Mouse (Mus musculus): ENCODE results near the gene Pif1. TPM values are rescaled to one million over a fixed set of nuclear protein-coding genes. Genes with fewer than 3 reads are reported as not detected.
A peak's percentile ranks its signal among the peaks of the same experiment; 100 is the strongest.

Gene Pif1
- polyA plus RNA-seq (2016; fragmentation: Nextera tagmentation; extraction: Ambion mirVana): 16.7 and 17.7 TPM in 2 replicates

GRCm38 (mm10) chr9:65586406-65587269 lies at the start of gene Pif1:
Pif1 (plus strand) TSS chr9:65587160.
- peak within 1 kb of the TSS; percentile 86 for H3K27ac ChIP-seq
- no peaks in the 10 kb centered on the region for H3K9me3 ChIP-seq
- WGBS: 10% methylated on average over 28 of the region's 28 CpGs
- peak; percentile 96 for DNase-seq (ENCODE audit: low spot score)
- peaks cover 21% of the 10 kb centered on the region for H3K36me3 ChIP-seq
- H3K4me3 ChIP-seq: peak within 1 kb of the TSS; percentile 87
- H3K4me1 ChIP-seq: peaks cover 23% of the 10 kb centered on the region
- no peaks in the 10 kb centered on the region for H3K27me3 ChIP-seq (ENCODE audit: insufficient read depth, poor library complexity, severe bottlenecking)

- no peaks in the 10 kb centered on the region for H3K9me3 ChIP-seq
- no peaks in the 10 kb centered on the region for H3K36me3 ChIP-seq
- DNase-seq (ENCODE audit: low spot score): no peak
- H3K4me3 ChIP-seq: no peak overlapping the region
- no peak overlapping the region; the same call in 1 of the 2 replicates for H3K27ac ChIP-seq
- H3K4me1 ChIP-seq: peaks cover 17% of the 10 kb centered on the region
- 81% methylated on average over 8 of the region's 8 CpGs for WGBS
- no peaks in the 10 kb centered on the region for H3K27me3 ChIP-seq (ENCODE audit: insufficient read depth, poor library complexity, severe bottlenecking)
Observed at GRCm38 (mm10) chr9:65537901-65538630, 48.9 kb upstream of the Pif1 start.

DNA sequence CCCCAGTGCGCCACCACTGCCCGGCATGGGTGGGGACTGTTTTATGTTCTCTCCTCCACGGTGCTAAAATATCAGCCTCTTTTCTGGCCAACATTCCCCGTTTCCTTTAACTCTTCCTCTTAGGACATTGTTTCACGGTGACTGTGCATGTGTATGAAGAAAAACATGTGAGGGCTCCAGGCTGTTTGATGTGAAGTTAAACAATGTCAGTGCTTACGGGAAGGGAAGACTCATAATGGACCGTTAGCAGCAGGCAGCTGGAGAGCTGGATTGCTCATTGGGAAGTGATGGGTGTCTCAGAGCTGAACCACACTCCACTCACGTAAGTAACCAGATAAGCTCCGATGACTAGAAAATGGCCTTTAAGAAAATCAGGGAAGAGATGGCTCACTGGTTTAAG lies 47.3 kb upstream of the Pif1 start:
- no peaks in the 10 kb centered on the region for H3K36me3 ChIP-seq
- no peaks in the 10 kb centered on the region for H3K9me3 ChIP-seq
- WGBS: 73% methylated on average over 9 of the region's 9 CpGs
- no peaks in the 10 kb centered on the region for H3K27me3 ChIP-seq (ENCODE audit: insufficient read depth, poor library complexity, severe bottlenecking)
- H3K4me3 ChIP-seq: no peak overlapping the region
- no peak overlapping the region for H3K27ac ChIP-seq
- peaks cover 17% of the 10 kb centered on the region for H3K4me1 ChIP-seq
- DNase-seq (ENCODE audit: low spot score): no peak

DNA sequence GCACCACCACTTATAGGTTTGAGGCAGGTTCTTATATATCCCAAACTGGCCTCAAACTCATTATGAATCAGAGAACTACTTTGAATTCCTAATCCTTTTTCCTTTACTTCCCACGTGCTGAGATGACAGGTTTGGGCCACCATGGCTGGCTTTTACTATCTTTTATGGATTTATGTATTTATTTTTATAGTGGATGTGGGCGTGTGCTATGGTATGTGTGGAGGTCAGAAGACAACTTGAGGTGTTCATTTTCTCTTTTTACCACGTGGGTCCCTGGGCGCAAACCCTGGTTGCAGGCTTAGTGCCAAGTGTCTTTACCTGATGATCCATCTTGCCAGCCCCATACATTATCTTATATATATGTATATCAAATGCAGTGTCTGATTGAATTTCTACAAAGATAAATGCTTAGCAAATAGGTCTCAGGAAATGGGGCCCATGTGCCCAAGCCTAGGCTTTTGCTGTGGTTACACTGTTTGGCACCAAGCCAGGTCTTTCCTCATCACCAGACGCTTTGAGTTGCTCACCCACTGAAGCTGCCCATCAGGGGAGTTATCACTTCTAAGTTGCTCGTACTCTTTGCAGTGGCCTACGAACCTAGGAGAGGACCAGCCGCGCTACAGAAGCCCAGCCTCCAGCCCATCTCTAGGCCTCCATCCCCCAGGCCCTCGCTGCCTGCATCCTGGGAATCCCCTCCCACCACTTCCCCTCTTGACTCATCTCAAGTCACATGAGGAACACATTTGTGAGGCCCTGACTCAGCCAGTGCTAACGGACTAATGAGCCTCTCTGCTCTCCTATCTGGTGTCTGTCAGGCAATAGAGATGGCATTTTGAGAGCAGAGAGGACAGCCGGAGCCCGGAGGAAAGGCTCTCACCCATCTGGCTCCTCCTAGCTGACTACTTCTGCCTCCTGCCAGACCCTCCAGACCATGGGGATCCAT lies 45.6 kb upstream of the Pif1 start:
- WGBS: 45% methylated on average over 13 of the region's 13 CpGs
- peak; percentile 86 for DNase-seq (ENCODE audit: low spot score)
- Histone ChIP-seq H3K27ac (peak overlapping the region; percentile 85), H3K9me3 (no peaks in the 10 kb centered on the region), H3K4me3 (peak overlapping the region; percentile 27), H3K4me1 (peaks cover 31% of the 10 kb centered on the region), H3K27me3 (ENCODE audit: insufficient read depth, poor library complexity, severe bottlenecking) (no peaks in the 10 kb centered on the region), H3K36me3 (no peaks in the 10 kb centered on the region)

DNA sequence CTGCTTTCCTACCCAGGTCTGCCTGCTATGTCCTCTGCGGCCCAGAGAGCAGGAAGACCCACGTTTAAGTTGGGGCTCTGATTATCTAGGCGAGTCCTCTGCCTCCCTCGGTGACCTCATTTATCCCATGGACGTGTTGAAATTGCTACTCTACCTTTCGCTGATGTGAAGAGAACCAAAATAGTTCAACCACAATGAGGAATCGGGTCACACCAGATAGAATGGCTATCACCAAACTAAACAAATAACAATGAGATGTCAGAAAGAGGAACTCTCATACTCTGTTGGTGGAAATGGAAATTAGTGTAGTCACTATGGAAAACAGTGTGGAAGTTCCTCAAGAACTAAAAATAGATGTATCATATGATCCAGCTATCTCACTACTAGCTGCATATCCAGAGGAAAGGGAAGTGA lies 44.8 kb upstream of the Pif1 start:
- no peaks in the 10 kb centered on the region for H3K27me3 ChIP-seq (ENCODE audit: insufficient read depth, poor library complexity, severe bottlenecking)
- no peaks in the 10 kb centered on the region for H3K9me3 ChIP-seq
- WGBS: 37% methylated on average over 7 of the region's 7 CpGs
- H3K4me3 ChIP-seq: peak overlapping the region; percentile 27
- DNase-seq (ENCODE audit: low spot score): no peak
- no peaks in the 10 kb centered on the region for H3K36me3 ChIP-seq
- H3K4me1 ChIP-seq: peaks cover 39% of the 10 kb centered on the region
- peak overlapping the region; percentile 85 for H3K27ac ChIP-seq

DNA sequence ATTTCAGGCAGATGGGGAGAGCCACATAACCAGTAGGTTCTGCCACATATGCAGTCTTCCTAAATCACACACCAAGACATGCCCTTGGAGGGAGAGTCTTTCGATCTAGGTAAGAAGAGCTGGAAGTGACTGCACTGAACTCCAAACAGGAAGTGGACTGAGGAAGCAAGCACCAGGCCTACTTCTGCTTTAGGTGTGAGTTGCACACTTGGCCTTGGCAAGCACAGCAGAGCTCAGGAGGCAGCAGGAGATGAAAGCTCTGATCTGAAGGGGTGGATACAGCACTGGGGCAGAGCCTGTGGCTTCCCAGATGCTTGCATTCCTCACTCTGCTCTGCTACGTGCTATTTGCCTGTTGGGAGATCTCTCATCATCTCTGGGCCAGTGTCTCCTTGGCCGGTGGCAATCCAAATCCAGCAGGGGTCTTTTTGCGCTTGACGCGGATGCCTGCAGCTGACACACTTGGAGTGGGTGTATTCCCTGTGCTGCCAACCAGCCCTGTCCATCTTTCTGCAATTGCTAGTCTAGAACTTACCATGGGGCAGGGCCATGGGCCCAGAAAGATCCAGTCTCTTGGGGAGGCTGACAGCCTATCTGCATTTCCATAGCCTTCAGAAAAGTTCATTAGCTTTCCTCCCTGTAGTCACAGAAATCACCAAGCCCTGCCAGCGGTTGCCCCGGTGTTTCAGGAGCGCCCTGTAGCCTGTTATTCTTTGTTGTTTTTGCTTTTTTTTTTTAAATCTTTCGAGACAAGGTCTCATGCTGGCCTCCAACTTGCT lies 41.1 kb upstream of the Pif1 start:
- no peaks in the 10 kb centered on the region for H3K27me3 ChIP-seq (ENCODE audit: insufficient read depth, poor library complexity, severe bottlenecking)
- H3K36me3 ChIP-seq: no peaks in the 10 kb centered on the region
- WGBS: 67% methylated on average over 10 of the region's 10 CpGs
- H3K4me3 ChIP-seq: no peak overlapping the region
- H3K9me3 ChIP-seq: no peaks in the 10 kb centered on the region
- DNase-seq (ENCODE audit: low spot score): no peak
- peak overlapping the region; percentile 75 for H3K27ac ChIP-seq
- peaks cover 62% of the 10 kb centered on the region for H3K4me1 ChIP-seq

GRCm38 (mm10) chr9:65546413-65546695 lies 40.6 kb upstream of the Pif1 start:
- peaks cover 65% of the 10 kb centered on the region for H3K4me1 ChIP-seq
- H3K27me3 ChIP-seq (ENCODE audit: insufficient read depth, poor library complexity, severe bottlenecking): no peaks in the 10 kb centered on the region
- H3K9me3 ChIP-seq: no peaks in the 10 kb centered on the region
- peak overlapping the region; percentile 56; the same call in 1 of the 2 replicates for H3K27ac ChIP-seq
- no peaks in the 10 kb centered on the region for H3K36me3 ChIP-seq
- no peak overlapping the region for H3K4me3 ChIP-seq
- 45% methylated on average over 4 of the region's 4 CpGs for WGBS
- no peak for DNase-seq (ENCODE audit: low spot score)

GRCm38 (mm10) chr9:65547111-65547510 lies 39.8 kb upstream of the Pif1 start:
- Histone ChIP-seq H3K27ac (peak overlapping the region; percentile 56; the same call in 1 of the 2 replicates), H3K4me1 (peaks cover 65% of the 10 kb centered on the region), H3K36me3 (no peaks in the 10 kb centered on the region), H3K9me3 (no peaks in the 10 kb centered on the region), H3K4me3 (no peak overlapping the region), H3K27me3 (ENCODE audit: insufficient read depth, poor library complexity, severe bottlenecking) (no peaks in the 10 kb centered on the region)
- no peak for DNase-seq (ENCODE audit: low spot score)
- WGBS: 78% methylated on average over 5 of the region's 5 CpGs

GRCm38 (mm10) chr9:65547844-65548243 lies 39.1 kb upstream of the Pif1 start:
- peak overlapping the region; percentile 50 for H3K27ac ChIP-seq
- H3K9me3 ChIP-seq: no peaks in the 10 kb centered on the region
- peak; percentile 71 for DNase-seq (ENCODE audit: low spot score)
- H3K27me3 ChIP-seq (ENCODE audit: insufficient read depth, poor library complexity, severe bottlenecking): no peaks in the 10 kb centered on the region
- H3K36me3 ChIP-seq: no peaks in the 10 kb centered on the region
- peaks cover 62% of the 10 kb centered on the region for H3K4me1 ChIP-seq
- WGBS: 74% methylated on average over 4 of the region's 4 CpGs
- no peak overlapping the region for H3K4me3 ChIP-seq

- H3K27ac ChIP-seq: peak overlapping the region; percentile 50
- H3K27me3 ChIP-seq (ENCODE audit: insufficient read depth, poor library complexity, severe bottlenecking): no peaks in the 10 kb centered on the region
- WGBS: 74% methylated on average over 8 of the region's 8 CpGs
Observed at GRCm38 (mm10) chr9:65548311-65548710, 38.6 kb upstream of the Pif1 start.

GRCm38 (mm10) chr9:65549139-65549538 lies 37.8 kb upstream of the Pif1 start:
- no peaks in the 10 kb centered on the region for H3K27me3 ChIP-seq (ENCODE audit: insufficient read depth, poor library complexity, severe bottlenecking)
- WGBS: 88% methylated on average over 3 of the region's 3 CpGs
- H3K4me1 ChIP-seq: peaks cover 64% of the 10 kb centered on the region
- no peak overlapping the region for H3K4me3 ChIP-seq
- H3K27ac ChIP-seq: no peak overlapping the region
- H3K9me3 ChIP-seq: no peaks in the 10 kb centered on the region
- H3K36me3 ChIP-seq: peaks cover 3% of the 10 kb centered on the region; the same call in 1 of the 2 replicates
- no peak for DNase-seq (ENCODE audit: low spot score)

More at GRCm38 (mm10) chr9:65548311-65548710, 38.6 kb upstream of the Pif1 start:
- no peaks in the 10 kb centered on the region for H3K9me3 ChIP-seq
- H3K4me1 ChIP-seq: peaks cover 62% of the 10 kb centered on the region
- 0 out of 2 replicates have a peak, but pooled peaks cover 2% of the 10 kb centered on the region for H3K36me3 ChIP-seq
- H3K4me3 ChIP-seq: no peak overlapping the region
- DNase-seq (ENCODE audit: low spot score): no peak

DNA sequence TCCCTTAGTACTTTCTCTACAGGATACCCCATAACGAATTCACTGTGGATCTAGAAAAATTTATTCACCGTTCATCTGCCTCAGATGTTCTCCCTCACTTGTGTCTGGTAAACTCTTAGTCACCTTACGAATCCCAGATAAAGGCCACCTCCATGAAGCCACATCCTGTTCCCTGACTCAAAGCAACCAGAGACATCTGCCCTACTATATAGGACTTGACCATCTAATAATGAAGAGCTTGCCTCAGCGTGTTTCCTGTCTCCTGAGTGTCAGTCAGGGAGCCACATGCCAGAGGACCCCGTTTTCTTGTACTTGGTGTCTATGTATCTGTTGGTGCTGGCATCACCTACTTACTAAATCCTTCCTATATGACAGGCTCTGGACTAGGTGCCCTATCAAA lies 37.3 kb upstream of the Pif1 start:
- peak overlapping the region; percentile 72 for H3K27ac ChIP-seq
- no peak overlapping the region for H3K4me3 ChIP-seq
- peaks cover 6% of the 10 kb centered on the region; the same call in 1 of the 2 replicates for H3K36me3 ChIP-seq
- no peaks in the 10 kb centered on the region for H3K27me3 ChIP-seq (ENCODE audit: insufficient read depth, poor library complexity, severe bottlenecking)
- 70% methylated on average over 5 of the region's 5 CpGs for WGBS
- no peak for DNase-seq (ENCODE audit: low spot score)
- peaks cover 69% of the 10 kb centered on the region for H3K4me1 ChIP-seq
- no peaks in the 10 kb centered on the region for H3K9me3 ChIP-seq
